8 mouse cellular contexts compared by ENCODE assay signal in genomic region chr7:75780812-75781211, GRCm38 (mm10).
DNase-seq lines count a peak whose midpoint lies in the region; ATAC-seq and TF ChIP-seq lines count a peak whose summit lies in the region.

No protein-coding gene starts in this region.

- DNase-seq in forebrain, embryonic 10.5 days (ENCODE audit: extremely low spot score, low spot score): no peak
- DNase-seq in neural tube, embryonic 11.5 days (ENCODE audit: low spot score): no peak
- DNase-seq in neural tube, embryonic 10.5 days (ENCODE audit: extremely low spot score, low spot score): no peak
- DNase-seq in embryo, embryonic 11 days: no peak
- no peak for DNase-seq in left cerebral cortex, adult 18-20 months (ENCODE audit: low spot score in 2 of 2)

- no peak for TF ChIP-seq CTCF in intestine, postnatal 0 days (IDR thresholded peaks at IDR 0.05; ENCODE audit: low read depth)

- no peak overlapping the region for H3K9ac ChIP-seq in forebrain, embryonic 15.5 days (replicated peaks)
- H3K9ac ChIP-seq in neural tube, embryonic 11.5 days (ENCODE audit: low read length): no peak overlapping the region
- no peak overlapping the region for H3K9ac ChIP-seq in intestine, postnatal 0 days (ENCODE audit: low read depth, low read length)
- H3K9ac ChIP-seq in stomach, embryonic 14.5 days (replicated peaks; ENCODE audit: low read depth, low read length): peak overlapping the region; percentile 36; the same call in 1 of the 2 replicates

- H3K4me3 ChIP-seq in forebrain, embryonic 10.5 days: peak overlapping the region; percentile 69
- H3K4me3 ChIP-seq in forebrain, embryonic 15.5 days: no peak overlapping the region
- peak overlapping the region; percentile 42; the same call in 1 of the 2 replicates for H3K4me3 ChIP-seq in neural tube, embryonic 11.5 days (ENCODE audit: low read depth, low read length)
- 0 out of 2 replicates have a peak overlapping the region, but pooled peaks have one; percentile 47 for H3K4me3 ChIP-seq in intestine, postnatal 0 days (ENCODE audit: low read depth, low read length)
- peak overlapping the region; percentile 47 for H3K4me3 ChIP-seq in stomach, embryonic 14.5 days (ENCODE audit: low read depth, low read length)

- no peak for ATAC-seq in forebrain, embryonic 15.5 days (replicated peaks)
- no peak for ATAC-seq in neural tube, embryonic 11.5 days (ENCODE audit: insufficient read depth, low FRiP score, low TSS enrichment)
- no peak for ATAC-seq in intestine, postnatal 0 days
- no peak for ATAC-seq in stomach, embryonic 14.5 days (ENCODE audit: insufficient number of reproducible peaks, insufficient read depth, low FRiP score, low read depth)

- no peaks in the 10 kb centered on the region for H3K27me3 ChIP-seq in forebrain, embryonic 10.5 days (ENCODE audit: poor library complexity, severe bottlenecking)
- H3K27me3 ChIP-seq in forebrain, embryonic 15.5 days: no peaks in the 10 kb centered on the region
- H3K27me3 ChIP-seq in neural tube, embryonic 11.5 days (ENCODE audit: control insufficient read depth, insufficient read depth, low read length): no peaks in the 10 kb centered on the region
- H3K27me3 ChIP-seq in intestine, postnatal 0 days (replicated peaks; ENCODE audit: control insufficient read depth, insufficient read depth, low read length): no peaks in the 10 kb centered on the region
- H3K27me3 ChIP-seq in stomach, embryonic 14.5 days (ENCODE audit: control insufficient read depth, insufficient read depth, low read length): no peaks in the 10 kb centered on the region

- H3K4me2 ChIP-seq in forebrain, embryonic 15.5 days (replicated peaks): no peak overlapping the region
- peak overlapping the region; percentile 53 for H3K4me2 ChIP-seq in neural tube, embryonic 11.5 days (ENCODE audit: low read depth)
- H3K4me2 ChIP-seq in intestine, postnatal 0 days (replicated peaks; ENCODE audit: low read depth): peak overlapping the region; percentile 72
- H3K4me2 ChIP-seq in stomach, embryonic 14.5 days (replicated peaks; ENCODE audit: low read depth, low read length): peak overlapping the region; percentile 44

- 17% methylated on average over 5 of the region's 5 CpGs for WGBS in forebrain, embryonic 10.5 days
- WGBS in forebrain, embryonic 15.5 days: 22% methylated on average over 3 of the region's 5 CpGs
- WGBS in neural tube, embryonic 11.5 days: 30% methylated on average over 2 of the region's 5 CpGs
- WGBS in intestine, postnatal 0 days: 16% methylated on average over 5 of the region's 5 CpGs
- WGBS in stomach, embryonic 14.5 days: 26% methylated on average over 3 of the region's 5 CpGs

- H3K9me3 ChIP-seq in forebrain, embryonic 10.5 days: no peaks in the 10 kb centered on the region
- no peaks in the 10 kb centered on the region for H3K9me3 ChIP-seq in forebrain, embryonic 15.5 days
- no peaks in the 10 kb centered on the region for H3K9me3 ChIP-seq in neural tube, embryonic 11.5 days (ENCODE audit: control insufficient read depth, low read length)
- no peaks in the 10 kb centered on the region for H3K9me3 ChIP-seq in intestine, postnatal 0 days (ENCODE audit: control insufficient read depth)
- H3K9me3 ChIP-seq in stomach, embryonic 14.5 days (ENCODE audit: control insufficient read depth, low read depth, low read length): no peaks in the 10 kb centered on the region

- peaks cover 16% of the 10 kb centered on the region for H3K4me1 ChIP-seq in forebrain, embryonic 10.5 days
- H3K4me1 ChIP-seq in forebrain, embryonic 15.5 days: no peaks in the 10 kb centered on the region
- no peaks in the 10 kb centered on the region; the same call in 1 of the 2 replicates for H3K4me1 ChIP-seq in neural tube, embryonic 11.5 days (ENCODE audit: control insufficient read depth, insufficient read depth, low read length)
- no peaks in the 10 kb centered on the region for H3K4me1 ChIP-seq in intestine, postnatal 0 days (replicated peaks; ENCODE audit: control insufficient read depth, insufficient read depth, low read length)
- 0 out of 2 replicates have a peak, but pooled peaks cover 3% of the 10 kb centered on the region for H3K4me1 ChIP-seq in stomach, embryonic 14.5 days (ENCODE audit: control insufficient read depth, insufficient read depth, low read length)

- no peak overlapping the region for H3K27ac ChIP-seq in forebrain, embryonic 10.5 days
- no peak overlapping the region for H3K27ac ChIP-seq in forebrain, embryonic 15.5 days (replicated peaks)
- H3K27ac ChIP-seq in neural tube, embryonic 11.5 days (ENCODE audit: low read depth, low read length): no peak overlapping the region
- H3K27ac ChIP-seq in intestine, postnatal 0 days (ENCODE audit: low read depth, low read length): no peak overlapping the region
- H3K27ac ChIP-seq in stomach, embryonic 14.5 days (ENCODE audit: low read length): no peak overlapping the region

- peaks cover 45% of the 10 kb centered on the region for H3K36me3 ChIP-seq in forebrain, embryonic 10.5 days (replicated peaks)
- no peaks in the 10 kb centered on the region for H3K36me3 ChIP-seq in forebrain, embryonic 15.5 days
- H3K36me3 ChIP-seq in neural tube, embryonic 11.5 days (ENCODE audit: control insufficient read depth, insufficient read depth, low read length): no peaks in the 10 kb centered on the region
- peaks cover 8% of the 10 kb centered on the region; the same call in 1 of the 2 replicates for H3K36me3 ChIP-seq in intestine, postnatal 0 days (ENCODE audit: control insufficient read depth, insufficient read depth)
- H3K36me3 ChIP-seq in stomach, embryonic 14.5 days (ENCODE audit: control insufficient read depth, insufficient read depth, low read length): 0 out of 2 replicates have a peak, but pooled peaks cover 18% of the 10 kb centered on the region
